In genomic region chr8:113984845-113985244, GRCm38 (mm10) we compare ENCODE assay signal across 9 mouse cellular contexts.
DNase-seq lines count a peak whose midpoint lies in the region; ATAC-seq lines count a peak whose summit lies in the region.
"Had no signal": no experiment of that assay in that cellular context is flagged by ENCODE, and none has a peak within 500 bp of the region (broad histone marks: within the 10 kb centered on the region; RNA-seq: fewer than 3 reads in every experiment).

No protein-coding gene starts in this region.

- intact Hi-C loops in left cerebral cortex, postnatal 14 days (cut with DNase I) = loop anchor here (1.0 to 10.0 kb wide), 4 partner anchors 138 to 452 kb away; partner anchors contain the start of genes Adamts18 and Wwox

- 0 out of 2 replicates have a peak, but pooled peaks have one; percentile 62 for ATAC-seq in forebrain, embryonic 11.5 days (replicated peaks; ENCODE audit: low FRiP score)
- ATAC-seq in inflammation-experienced regulatory T-cells, adult 6 months = peak; percentile 58

- no peak overlapping the region for H3K4me3 ChIP-seq in forebrain, embryonic 11.5 days (ENCODE audit: low read depth, low read length)
- H3K4me3 ChIP-seq: erythroblast, embryonic 14.5 days had no signal

- H3K36me3 ChIP-seq in forebrain, embryonic 11.5 days (ENCODE audit: control insufficient read depth, insufficient read depth, low read length) = no peaks in the 10 kb centered on the region

- 12% methylated on average over 10 of the region's 10 CpGs for WGBS in forebrain, embryonic 11.5 days

- DNase-seq in ovary, postnatal 10 days (ENCODE audit: low spot score) = peak; percentile 23
- DNase-seq in ovary, adult 18-20 months (ENCODE audit: low spot score) = no peak
- DNase-seq in c-Kit-positive CD71-positive TER-119-negative erythroid progenitor cells, embryonic 14.5 days (ENCODE audit: low read depth) = peak; percentile 3
- DNase-seq in forebrain, embryonic 11.5 days (ENCODE audit: low spot score) = peak; percentile 80
- DNase-seq in left cerebral cortex, postnatal 14 days (ENCODE audit: low spot score in 2 of 2) = peak; percentile 54 to 70
- peak; percentile 19 for DNase-seq in naive thymus-derived CD4-positive, alpha-beta T cell, adult 2 months (ENCODE audit: low read depth)
- peak; percentile 15 for DNase-seq in thymus, postnatal 25 days

- H3K4me1 ChIP-seq in forebrain, embryonic 11.5 days (replicated peaks; ENCODE audit: control insufficient read depth, insufficient read depth, low read length) = no peaks in the 10 kb centered on the region

- no peak overlapping the region for H3K4me2 ChIP-seq in forebrain, embryonic 11.5 days (ENCODE audit: low read depth, low read length, severe bottlenecking)

- H3K27me3 ChIP-seq in forebrain, embryonic 11.5 days (ENCODE audit: control insufficient read depth, insufficient read depth, low read length) = no peaks in the 10 kb centered on the region

- no peak overlapping the region for H3K27ac ChIP-seq in forebrain, embryonic 11.5 days (ENCODE audit: low read depth, low read length)

- H3K9ac ChIP-seq in forebrain, embryonic 11.5 days (ENCODE audit: low read length) = no peak overlapping the region

- no peaks in the 10 kb centered on the region for H3K9me3 ChIP-seq in forebrain, embryonic 11.5 days (ENCODE audit: control insufficient read depth, low read length)
